Mouse (Mus musculus) MEL (cell line): Measurements from ENCODE around the gene D17Wsu92e. TPM values are rescaled to one million over a fixed set of nuclear protein-coding genes. Genes with fewer than 3 reads are reported as not detected.

Experiments used
- DNase-seq: peaks from one replicate; pipeline ENCODE4 v3.0.0; 2011; ENCODE audit warnings: low read depth, low spot score
- H3K27ac ChIP-seq: 2 replicates; pipeline ENCODE4 v1.5.1; 2012; ENCODE audit warnings: low read depth, mild to moderate bottlenecking, control low read depth, low read length, moderate library complexity; ENCODE audit not compliant: control insufficient read depth
- H3K27me3 ChIP-seq, 2 experiments: fragments of 150-350 bp in 1 of 2; sonication (generic) in 1 of 2; 2 replicates each; pipeline ENCODE4 v1.6.1; 2012; ENCODE audit warnings: low read length in 2 of 2, mild to moderate bottlenecking in 2 of 2, improper control_type of control experiment in 1 of 2, moderate library complexity in 1 of 2; ENCODE audit not compliant: insufficient read depth in 2 of 2, control insufficient read depth in 1 of 2
- H3K36me3 ChIP-seq, 2 experiments: 2 replicates each; pipeline ENCODE4 v1.6.1; 2012 to 2014; ENCODE audit warnings: low read length in 2 of 2, improper control_type of control experiment in 1 of 2, inconsistent platforms in 1 of 2, mild to moderate bottlenecking in 1 of 2; ENCODE audit not compliant: insufficient read depth in 2 of 2, control insufficient read depth in 1 of 2
- H3K4me1 ChIP-seq, 2 experiments: fragments of 150-350 bp in 1 of 2; sonication (generic) in 1 of 2; 2 replicates each; pipeline ENCODE4 v1.6.1; 2012; ENCODE audit warnings: low read length in 2 of 2, improper control_type of control experiment in 1 of 2, mild to moderate bottlenecking in 1 of 2; ENCODE audit not compliant: insufficient read depth in 2 of 2, control insufficient read depth in 1 of 2
- H3K4me3 ChIP-seq, 2 experiments: fragments of 150-350 bp in 1 of 2; sonication (generic) in 1 of 2; 2 replicates each; pipeline ENCODE4 v1.5.1; 2012; ENCODE audit warnings: low read depth in 2 of 2, low read length in 2 of 2, mild to moderate bottlenecking in 2 of 2, moderate library complexity in 2 of 2, control low read depth in 1 of 2, improper control_type of control experiment in 1 of 2; ENCODE audit not compliant: control insufficient read depth in 1 of 2, insufficient read depth in 1 of 2
- H3K79me2 ChIP-seq: 2 replicates; pipeline ENCODE4 v1.6.1; 2012; ENCODE audit warnings: mild to moderate bottlenecking, low read length, moderate library complexity; ENCODE audit not compliant: control insufficient read depth, poor library complexity, insufficient read depth
- H3K9ac ChIP-seq: 2 replicates; pipeline ENCODE4 v1.6.1; 2012; ENCODE audit warnings: low read depth, mild to moderate bottlenecking, control low read depth, low read length, moderate library complexity; ENCODE audit not compliant: control insufficient read depth, poor library complexity, severe bottlenecking
- H3K9me3 ChIP-seq: fragments of 150-350 bp; sonication (generic); replicated peaks from 2 replicates; pipeline ENCODE4 v1.6.1; 2012; ENCODE audit warnings: mild to moderate bottlenecking, low read length, improper control_type of control experiment, moderate library complexity; ENCODE audit not compliant: insufficient read depth
- BHLHE40 ChIP-seq: IDR thresholded peaks from 2 replicates; pipeline ENCODE4 v1.6.1; 2012; ENCODE audit warnings: low read depth, mild to moderate bottlenecking, inconsistent platforms, low read length, improper control_type of control experiment, borderline replicate concordance
- CHD2 ChIP-seq: IDR thresholded peaks from 2 replicates; pipeline ENCODE4 v1.6.1; 2011; ENCODE audit warnings: low read length, improper control_type of control experiment
- CTCF ChIP-seq, 3 experiments: IDR thresholded peaks in 2 of 3; conservative IDR thresholded peaks in 1 of 3; 2 replicates each; pipeline ENCODE4 v1.5.1; 2011 to 2012; ENCODE audit warnings: low read length in 3 of 3, low read depth in 2 of 3, mild to moderate bottlenecking in 2 of 3, improper control_type of control experiment in 1 of 3, inconsistent platforms in 1 of 3, mixed read lengths in 1 of 3, moderate library complexity in 1 of 3; ENCODE audit not compliant: control insufficient read depth in 1 of 3, insufficient read depth in 1 of 3, poor library complexity in 1 of 3, severe bottlenecking in 1 of 3
- ELF1 ChIP-seq: IDR thresholded peaks from 2 replicates; pipeline ENCODE4 v1.6.1; 2014; ENCODE audit warnings: low read depth, mild to moderate bottlenecking, inconsistent platforms, low read length, improper control_type of control experiment, moderate library complexity
- EP300 ChIP-seq, 2 experiments: IDR thresholded peaks; 2 replicates each; pipeline ENCODE4 v1.6.1; 2011; ENCODE audit warnings: improper control_type of control experiment in 2 of 2, low read length in 2 of 2, low read depth in 1 of 2, mild to moderate bottlenecking in 1 of 2
- HCFC1 ChIP-seq: IDR thresholded peaks from 2 replicates; pipeline ENCODE4 v1.6.1; 2012; ENCODE audit warnings: low read depth, mild to moderate bottlenecking, inconsistent platforms, low read length, improper control_type of control experiment, moderate library complexity
- MAFK ChIP-seq: IDR thresholded peaks from 2 replicates; pipeline ENCODE4 v1.6.1; 2011; ENCODE audit warnings: low read depth, mild to moderate bottlenecking, low read length, improper control_type of control experiment, borderline replicate concordance
- MAX ChIP-seq: IDR thresholded peaks from 2 replicates; pipeline ENCODE4 v1.6.1; 2011; ENCODE audit warnings: low read length, improper control_type of control experiment
- MAZ ChIP-seq: IDR thresholded peaks from 2 replicates; pipeline ENCODE4 v1.6.1; 2012; ENCODE audit warnings: low read depth, mild to moderate bottlenecking, inconsistent platforms, low read length, improper control_type of control experiment
- MXI1 ChIP-seq: IDR thresholded peaks from 2 replicates; pipeline ENCODE4 v1.6.1; 2011; ENCODE audit warnings: mild to moderate bottlenecking, low read depth, low read length, improper control_type of control experiment
- MYC ChIP-seq: IDR thresholded peaks from 2 replicates; pipeline ENCODE4 v1.6.1; 2011; ENCODE audit warnings: low read depth, mild to moderate bottlenecking, low read length, improper control_type of control experiment, moderate library complexity
- NELFE ChIP-seq: IDR thresholded peaks from 2 replicates; pipeline ENCODE4 v1.6.1; 2011; ENCODE audit warnings: low read depth, low read length, improper control_type of control experiment
- NRF1 ChIP-seq: IDR thresholded peaks from 2 replicates; pipeline ENCODE4 v1.6.1; 2014; ENCODE audit warnings: low read depth, mild to moderate bottlenecking, inconsistent platforms, low read length, improper control_type of control experiment, moderate library complexity; ENCODE audit not compliant: poor library complexity, insufficient read depth, severe bottlenecking
- POLR2A ChIP-seq, 2 experiments: IDR thresholded peaks; 2 replicates each; pipeline ENCODE4 v1.6.1; 2011 to 2012; ENCODE audit warnings: low read length in 2 of 2, mild to moderate bottlenecking in 2 of 2, control low read depth in 1 of 2, improper control_type of control experiment in 1 of 2, low read depth in 1 of 2, moderate library complexity in 1 of 2; ENCODE audit not compliant: control insufficient read depth in 1 of 2, insufficient read depth in 1 of 2, poor library complexity in 1 of 2
- RAD21 ChIP-seq: IDR thresholded peaks from 2 replicates; pipeline ENCODE4 v1.6.1; 2011; ENCODE audit warnings: mild to moderate bottlenecking, low read depth, low read length, improper control_type of control experiment
- RCOR1 ChIP-seq: IDR thresholded peaks from 2 replicates; pipeline ENCODE4 v1.6.1; 2012; ENCODE audit warnings: low read depth, mild to moderate bottlenecking, inconsistent platforms, low read length, improper control_type of control experiment
- SIN3A ChIP-seq: IDR thresholded peaks from 2 replicates; pipeline ENCODE4 v1.6.1; 2012; ENCODE audit warnings: low read length, improper control_type of control experiment, inconsistent platforms
- SMC3 ChIP-seq: IDR thresholded peaks from 2 replicates; pipeline ENCODE4 v1.6.1; 2011; ENCODE audit warnings: low read depth, low read length, improper control_type of control experiment
- TCF12 ChIP-seq: IDR thresholded peaks from 2 replicates; pipeline ENCODE4 v1.6.1; 2014; ENCODE audit warnings: low read depth, mild to moderate bottlenecking, inconsistent platforms, low read length, improper control_type of control experiment, moderate library complexity
- UBTF ChIP-seq: IDR thresholded peaks from 2 replicates; pipeline ENCODE4 v1.6.1; 2012; ENCODE audit warnings: low read depth, mild to moderate bottlenecking, inconsistent platforms, low read length, improper control_type of control experiment, moderate library complexity, borderline replicate concordance; ENCODE audit not compliant: insufficient read depth
- USF1 ChIP-seq: IDR thresholded peaks from 2 replicates; pipeline ENCODE4 v1.6.1; 2014; ENCODE audit warnings: low read depth, mild to moderate bottlenecking, inconsistent platforms, low read length, improper control_type of control experiment, moderate library complexity
- ZC3H11A ChIP-seq: IDR thresholded peaks from 2 replicates; pipeline ENCODE4 v1.6.1; 2012; ENCODE audit warnings: low read depth, mild to moderate bottlenecking, inconsistent platforms, low read length, improper control_type of control experiment
- ZKSCAN1 ChIP-seq: IDR thresholded peaks from 2 replicates; pipeline ENCODE4 v1.6.1; 2012; ENCODE audit warnings: low read depth, mild to moderate bottlenecking, inconsistent platforms, low read length, improper control_type of control experiment, moderate library complexity
- ZNF384 ChIP-seq: IDR thresholded peaks from 2 replicates; pipeline ENCODE4 v1.6.1; 2012; ENCODE audit warnings: low read depth, mild to moderate bottlenecking, inconsistent platforms, low read length, improper control_type of control experiment
- polyA plus RNA-seq, 2 experiments: library from polyadenylated mRNA; stranded (reverse) in 1 of 2; unstranded in 1 of 2; fragments of >175 nt in 1 of 2; fragments of >200 nt in 1 of 2; gene quantifications; 2 replicates each; pipeline versions ENCODE4 v1.2.1 to v1.2.4; 2012; ENCODE audit warnings: low replicate concordance in 2 of 2, low read depth in 1 of 2; ENCODE audit not compliant: insufficient read length in 2 of 2, insufficient read depth in 1 of 2, missing spikeins in 1 of 2
- total RNA-seq: library from RNA; depleted of rRNA; stranded (reverse); fragments of 300-350 nt; gene quantifications from 2 replicates; pipeline ENCODE4 v1.2.3, GENCODE M21; 2012

Gene D17Wsu92e
- total and polyA plus RNA-seq, 3 experiments, result 72.5 to 108 TPM; not detected in 1

GRCm38 (mm10) chr17:27718250-27718649 lies 102.2 kb downstream of the D17Wsu92e start:
- Histone ChIP-seq H3K27me3 (no peaks in the 10 kb centered on the region; a peak in 1 of 4 replicates), H3K9ac (no peak overlapping the region), H3K27ac (no peak overlapping the region), H3K9me3 (no peaks in the 10 kb centered on the region), H3K4me3 (no peak overlapping the region), H3K79me2 (no peaks in the 10 kb centered on the region), H3K4me1 (0 out of 4 replicates have a peak, but pooled peaks cover 0 to 2% of the 10 kb centered on the region in 2 experiments), H3K36me3 (no peaks in the 10 kb centered on the region)
- no peak for TF ChIP-seq NRF1
- TF ChIP-seq MAX, result no peak
- no peak for TF ChIP-seq MXI1
- no peak for TF ChIP-seq CTCF (IDR thresholded peaks at IDR 0.05 in 2 of 3, conservative IDR thresholded peaks at IDR 0.05 in 1 of 3; ENCODE audit: control insufficient read depth in 1 of 3, insufficient read depth in 1 of 3, low read depth in 2 of 3, low read length in 3 of 3, poor library complexity in 1 of 3, severe bottlenecking in 1 of 3)
- no peak for TF ChIP-seq SMC3
- no peak for TF ChIP-seq CHD2
- no peak for DNase-seq

GRCm38 (mm10) chr17:27716804-27717203 lies 103.6 kb downstream of the D17Wsu92e start:
- TF ChIP-seq SIN3A (no peak), ZC3H11A (no peak), POLR2A (IDR thresholded peaks at IDR 0.05; ENCODE audit: control insufficient read depth in 1 of 2, insufficient read depth in 1 of 2, low read depth in 1 of 2, low read length in 2 of 2, poor library complexity in 1 of 2) (no peak), RAD21 (no peak), ZKSCAN1 (no peak), MAFK (no peak), MYC (no peak), TCF12 (no peak), ELF1 (no peak)
- H3K27ac ChIP-seq, result no peak overlapping the region
- DNase-seq, result no peak
- no peaks in the 10 kb centered on the region for H3K9me3 ChIP-seq
- no peak overlapping the region for H3K9ac ChIP-seq
- H3K27me3 ChIP-seq, result no peaks in the 10 kb centered on the region; a peak in 1 of 4 replicates
- no peaks in the 10 kb centered on the region for H3K36me3 ChIP-seq
- H3K79me2 ChIP-seq, result no peaks in the 10 kb centered on the region
- H3K4me1 ChIP-seq, result 0 out of 4 replicates have a peak, but pooled peaks cover 0 to 2% of the 10 kb centered on the region in 2 experiments
- no peak overlapping the region for H3K4me3 ChIP-seq

- H3K27ac ChIP-seq, result no peak overlapping the region
- no peak for DNase-seq
- no peak overlapping the region for H3K9ac ChIP-seq
- no peak for TF ChIP-seq MAX
- TF ChIP-seq ZNF384, result no peak
- TF ChIP-seq HCFC1, result no peak
- no peak for TF ChIP-seq NELFE
- no peak for TF ChIP-seq EP300 (IDR thresholded peaks at IDR 0.05; ENCODE audit: low read depth in 1 of 2, low read length in 2 of 2)
- no peak for TF ChIP-seq BHLHE40
- TF ChIP-seq CTCF (IDR thresholded peaks at IDR 0.05 in 2 of 3, conservative IDR thresholded peaks at IDR 0.05 in 1 of 3; ENCODE audit: control insufficient read depth in 1 of 3, insufficient read depth in 1 of 3, low read depth in 2 of 3, low read length in 3 of 3, poor library complexity in 1 of 3, severe bottlenecking in 1 of 3), result no peak
- TF ChIP-seq RCOR1, result no peak
- no peak for TF ChIP-seq USF1
- no peak for TF ChIP-seq UBTF
- TF ChIP-seq ZC3H11A, result no peak
- no peak for TF ChIP-seq TCF12
- no peak for TF ChIP-seq MAZ
- no peaks in the 10 kb centered on the region for H3K79me2 ChIP-seq
- H3K9me3 ChIP-seq, result no peaks in the 10 kb centered on the region
- no peaks in the 10 kb centered on the region for H3K27me3 ChIP-seq
- H3K36me3 ChIP-seq, result no peaks in the 10 kb centered on the region
- 0 out of 4 replicates have a peak, but pooled peaks cover 0 to 2% of the 10 kb centered on the region in 2 experiments for H3K4me1 ChIP-seq
- no peak overlapping the region for H3K4me3 ChIP-seq
Measured at GRCm38 (mm10) chr17:27712832-27713231, 107.6 kb downstream of the D17Wsu92e start.
